Mouse (Mus musculus) embryonic facial prominence, embryonic 14.5 days (tissue): Measurements from ENCODE around the gene Pilrb1. TPM values are rescaled to one million over a fixed set of nuclear protein-coding genes. Genes with fewer than 3 reads are reported as not detected.
"Not testable (repeated sequence)": the region's sequence is repeated elsewhere in the genome, so short reads cannot be mapped to it uniquely, and the experiment has no call there.

Experiments
- ATAC-seq: fragments of 200-750 bp; cut with Nextera tagmentation; 2 replicates; pipeline ENCODE4 v1.8.0; 2017; ENCODE audit warnings: low read depth, moderate number of reproducible peaks, moderate TSS enrichment
- DNase-seq: peaks from one replicate; pipeline ENCODE4 v3.0.0-alpha.2; 2015; ENCODE audit warnings: low spot score
- H3K27ac ChIP-seq: fragments of 300-500 bp; sonication (generic); replicated peaks from 2 replicates; pipeline ENCODE4 v1.5.1; 2014; ENCODE audit warnings: low read depth, mild to moderate bottlenecking, low read length, moderate library complexity
- H3K27me3 ChIP-seq: fragments of 300-500 bp; sonication (generic); replicated peaks from 2 replicates; pipeline ENCODE4 v1.6.1; 2014; ENCODE audit warnings: low read length; ENCODE audit not compliant: control insufficient read depth, insufficient read depth
- H3K36me3 ChIP-seq: fragments of 300-500 bp; sonication (generic); 2 replicates; pipeline ENCODE4 v1.6.1; 2014; ENCODE audit warnings: low read length, mixed read lengths; ENCODE audit not compliant: control insufficient read depth, insufficient read depth
- H3K4me1 ChIP-seq: fragments of 300-500 bp; sonication (generic); 2 replicates; pipeline ENCODE4 v1.6.1; 2014; ENCODE audit warnings: antibody characterized with exemption, low read length; ENCODE audit not compliant: control insufficient read depth, insufficient read depth
- H3K4me2 ChIP-seq: fragments of 300-500 bp; sonication (generic); 2 replicates; pipeline ENCODE4 v1.6.1; 2014; ENCODE audit warnings: low read depth, mild to moderate bottlenecking, low read length, moderate library complexity, mixed read lengths
- H3K4me3 ChIP-seq: fragments of 300-500 bp; sonication (generic); 2 replicates; pipeline ENCODE4 v1.5.1; 2014; ENCODE audit warnings: low read depth, mild to moderate bottlenecking, low read length
- H3K9ac ChIP-seq: fragments of 300-500 bp; sonication (generic); 2 replicates; pipeline ENCODE4 v1.6.1; 2014; ENCODE audit warnings: low read depth, mild to moderate bottlenecking, low read length, moderate library complexity, mixed read lengths
- H3K9me3 ChIP-seq: fragments of 300-500 bp; sonication (generic); 2 replicates; pipeline ENCODE4 v1.6.1; 2016; ENCODE audit warnings: low read length; ENCODE audit not compliant: control insufficient read depth
- WGBS: fragments of 180-500 bp; shearing (Covaris S2); extraction: QIAGEN DNeasy Blood & Tissue Kit; methylation state at CpG from one replicate; pipeline ENCODE4 v1.1.7; 2014; 5-methylcytosine and 5-hydroxymethylcytosine counted together
- polyA plus RNA-seq: library from polyadenylated mRNA; unstranded; fragments of >200 nt; fragmentation: Nextera tagmentation; extraction: Ambion mirVana; gene quantifications from 2 replicates; pipeline ENCODE4 v1.2.1, GENCODE M21; 2014

The Pilrb1 gene
- 0.39 and 0.56 TPM in 2 replicates for polyA plus RNA-seq

- not testable (repeated sequence) for H3K27ac ChIP-seq, H3K9ac ChIP-seq, H3K4me2 ChIP-seq, H3K36me3 ChIP-seq, DNase-seq, H3K4me3 ChIP-seq, H3K4me1 ChIP-seq, ATAC-seq, H3K9me3 ChIP-seq, H3K27me3 ChIP-seq
- 74% methylated on average over 2 of the region's 2 CpGs for WGBS
These were observed at the start of gene Pilrb1 for GRCm38 (mm10) chr5:137857960-137858710. Gene Pilrb1, minus strand, starts transcription at chr5:137858106.

GRCm38 (mm10) chr5:137897812-137898211 lies 39.9 kb upstream of the Pilrb1 start:
- no peaks in the 10 kb centered on the region for H3K4me1 ChIP-seq
- no peak overlapping the region for H3K4me2 ChIP-seq
- no peak overlapping the region for H3K4me3 ChIP-seq
- no peak for ATAC-seq
- no peaks in the 10 kb centered on the region for H3K36me3 ChIP-seq
- no peaks in the 10 kb centered on the region for H3K9me3 ChIP-seq
- no peak for DNase-seq
- WGBS: 81% methylated on average over 1 of the region's 1 CpGs
- H3K27ac ChIP-seq: no peak overlapping the region
- no peak overlapping the region for H3K9ac ChIP-seq
- H3K27me3 ChIP-seq: no peaks in the 10 kb centered on the region

- no peaks in the 10 kb centered on the region for H3K4me1 ChIP-seq
- DNase-seq (no peak), ATAC-seq (no peak)
- WGBS: 59% methylated on average over 1 of the region's 1 CpGs
- no peaks in the 10 kb centered on the region for H3K36me3 ChIP-seq
- no peak overlapping the region for H3K9ac ChIP-seq
- H3K9me3 ChIP-seq: no peaks in the 10 kb centered on the region
- no peak overlapping the region for H3K4me3 ChIP-seq
- no peak overlapping the region for H3K27ac ChIP-seq
- H3K4me2 ChIP-seq: no peak overlapping the region
- H3K27me3 ChIP-seq: no peaks in the 10 kb centered on the region
These were observed 35.0 kb upstream of the Pilrb1 start for GRCm38 (mm10) chr5:137892954-137893353.

GRCm38 (mm10) chr5:137887666-137888065 lies 29.8 kb upstream of the Pilrb1 start:
- H3K27me3 ChIP-seq: no peaks in the 10 kb centered on the region
- no peak overlapping the region for H3K4me3 ChIP-seq
- no peak overlapping the region for H3K27ac ChIP-seq
- H3K4me1 ChIP-seq: no peaks in the 10 kb centered on the region
- no peak overlapping the region for H3K4me2 ChIP-seq
- DNase-seq (no peak), ATAC-seq (no peak)
- 100% methylated on average over 1 of the region's 1 CpGs for WGBS
- H3K36me3 ChIP-seq: no peaks in the 10 kb centered on the region
- H3K9me3 ChIP-seq: no peaks in the 10 kb centered on the region
- no peak overlapping the region for H3K9ac ChIP-seq

GRCm38 (mm10) chr5:137885894-137886293 lies 28.0 kb upstream of the Pilrb1 start:
- no peak overlapping the region for H3K4me2 ChIP-seq
- no peak overlapping the region for H3K4me3 ChIP-seq
- no peak overlapping the region for H3K27ac ChIP-seq
- no peak overlapping the region for H3K9ac ChIP-seq
- DNase-seq (peak; percentile 73), ATAC-seq (no peak)
- WGBS: 8% methylated on average over 2 of the region's 2 CpGs
- H3K9me3 ChIP-seq: no peaks in the 10 kb centered on the region
- no peaks in the 10 kb centered on the region for H3K27me3 ChIP-seq
- no peaks in the 10 kb centered on the region for H3K36me3 ChIP-seq
- H3K4me1 ChIP-seq: no peaks in the 10 kb centered on the region

GRCm38 (mm10) chr5:137883345-137883744 lies 25.4 kb upstream of the Pilrb1 start:
- 78% methylated on average over 3 of the region's 3 CpGs for WGBS
- H3K4me1 ChIP-seq: no peaks in the 10 kb centered on the region

GRCm38 (mm10) chr5:137882922-137883321 lies 25.0 kb upstream of the Pilrb1 start:
- Histone ChIP-seq H3K36me3 (no peaks in the 10 kb centered on the region), H3K9me3 (no peaks in the 10 kb centered on the region), H3K4me3 (no peak overlapping the region), H3K9ac (no peak overlapping the region), H3K4me1 (no peaks in the 10 kb centered on the region), H3K27ac (no peak overlapping the region), H3K27me3 (no peaks in the 10 kb centered on the region), H3K4me2 (no peak overlapping the region)
- 78% methylated on average over 4 of the region's 4 CpGs for WGBS
- ATAC-seq (no peak), DNase-seq (no peak)

More at GRCm38 (mm10) chr5:137883345-137883744, 25.4 kb upstream of the Pilrb1 start:
- DNase-seq (no peak), ATAC-seq (no peak)
- Histone ChIP-seq H3K4me2 (no peak overlapping the region), H3K9ac (no peak overlapping the region), H3K4me3 (no peak overlapping the region), H3K36me3 (no peaks in the 10 kb centered on the region), H3K27ac (no peak overlapping the region), H3K9me3 (no peaks in the 10 kb centered on the region), H3K27me3 (no peaks in the 10 kb centered on the region)

GRCm38 (mm10) chr5:137877860-137878259 lies 20.0 kb upstream of the Pilrb1 start:
- Histone ChIP-seq H3K4me1 (no peaks in the 10 kb centered on the region), H3K9ac (no peak overlapping the region), H3K4me2 (no peak overlapping the region), H3K27ac (no peak overlapping the region), H3K9me3 (no peaks in the 10 kb centered on the region), H3K36me3 (no peaks in the 10 kb centered on the region), H3K4me3 (no peak overlapping the region), H3K27me3 (no peaks in the 10 kb centered on the region)
- 53% methylated on average over 2 of the region's 2 CpGs for WGBS
- ATAC-seq (no peak), DNase-seq (peak; percentile 5)

GRCm38 (mm10) chr5:137875054-137875453 lies 17.1 kb upstream of the Pilrb1 start:
- H3K27ac ChIP-seq: no peak overlapping the region

More at GRCm38 (mm10) chr5:137875054-137875453, 17.1 kb upstream of the Pilrb1 start:
- no peaks in the 10 kb centered on the region for H3K9me3 ChIP-seq
- H3K36me3 ChIP-seq: no peaks in the 10 kb centered on the region
- no peaks in the 10 kb centered on the region for H3K4me1 ChIP-seq
- H3K4me3 ChIP-seq: no peak overlapping the region
- no peak for ATAC-seq
- 72% methylated on average over 2 of the region's 2 CpGs for WGBS
- H3K4me2 ChIP-seq: no peak overlapping the region
- no peak overlapping the region for H3K9ac ChIP-seq
- no peak for DNase-seq
- H3K27me3 ChIP-seq: no peaks in the 10 kb centered on the region
